Mouse (Mus musculus) heart, embryonic 13.5 days (tissue): ENCODE data around the gene Dcun1d4. TPM values are rescaled to one million over a fixed set of nuclear protein-coding genes. Genes with fewer than 3 reads are reported as not detected.
"Not testable (repeated sequence)": the region's sequence is repeated elsewhere in the genome, so short reads cannot be mapped to it uniquely, and the experiment has no call there.

ENCODE experiments used
- ATAC-seq: fragments of 200-750 bp; cut with Nextera tagmentation; 2 replicates; pipeline ENCODE4 v1.8.0; 2017; ENCODE audit warnings: moderate TSS enrichment; ENCODE audit not compliant: insufficient number of reproducible peaks, low FRiP score, low TSS enrichment; ENCODE audit errors: extremely low read depth
- H3K27ac ChIP-seq: fragments of 300-500 bp; sonication (generic); replicated peaks from 2 replicates; pipeline ENCODE4 v1.5.1; 2015; ENCODE audit warnings: moderate library complexity, mild to moderate bottlenecking, inconsistent platforms
- H3K27me3 ChIP-seq: fragments of 300-500 bp; sonication (generic); replicated peaks from 2 replicates; pipeline ENCODE4 v1.6.1; 2015; ENCODE audit warnings: mild to moderate bottlenecking, inconsistent platforms
- H3K36me3 ChIP-seq: fragments of 300-500 bp; sonication (generic); 2 replicates; pipeline ENCODE4 v1.6.1; 2015; ENCODE audit warnings: mild to moderate bottlenecking, inconsistent platforms
- H3K4me1 ChIP-seq: fragments of 300-500 bp; sonication (generic); 2 replicates; pipeline ENCODE4 v1.6.1; 2015; ENCODE audit warnings: inconsistent platforms
- H3K4me2 ChIP-seq: fragments of 300-500 bp; sonication (generic); 2 replicates; pipeline ENCODE4 v1.6.1; 2015; ENCODE audit warnings: inconsistent platforms, mild to moderate bottlenecking, moderate library complexity
- H3K4me3 ChIP-seq: fragments of 300-500 bp; sonication (generic); 2 replicates; pipeline ENCODE4 v1.5.1; 2015; ENCODE audit warnings: moderate library complexity, mild to moderate bottlenecking, inconsistent platforms
- H3K9ac ChIP-seq: fragments of 300-500 bp; sonication (generic); 2 replicates; pipeline ENCODE4 v1.6.1; 2015; ENCODE audit warnings: inconsistent platforms, mild to moderate bottlenecking, moderate library complexity
- H3K9me3 ChIP-seq: fragments of 300-500 bp; sonication (generic); 2 replicates; pipeline ENCODE4 v1.6.1; 2016; ENCODE audit warnings: inconsistent platforms
- WGBS: fragments of 180-500 bp; shearing (Covaris S2); methylation state at CpG from one replicate; pipeline ENCODE4 v1.1.7; 2015; ENCODE audit warnings: mixed read lengths; 5-methylcytosine and 5-hydroxymethylcytosine counted together
- polyA plus RNA-seq: library from polyadenylated mRNA; unstranded; fragments of >200 nt; fragmentation: Nextera tagmentation; extraction: Ambion mirVana; gene quantifications from 2 replicates; pipeline ENCODE4 v1.2.1, GENCODE M21; 2015

Gene Dcun1d4
- polyA plus RNA-seq, 1 experiment from 2014 or later = 15.7 TPM

GRCm38 (mm10) chr5:73573789-73574188 is 93.0 kb downstream of the Dcun1d4 start:
- 69% methylated on average over 7 of the region's 7 CpGs for WGBS
- H3K9me3 ChIP-seq = no peaks in the 10 kb centered on the region
- H3K9ac ChIP-seq = no peak overlapping the region
- no peak overlapping the region for H3K27ac ChIP-seq
- no peak overlapping the region for H3K4me3 ChIP-seq
- H3K27me3 ChIP-seq = no peaks in the 10 kb centered on the region
- H3K36me3 ChIP-seq = no peaks in the 10 kb centered on the region
- no peaks in the 10 kb centered on the region; the same call in 1 of the 2 replicates for H3K4me1 ChIP-seq
- no peak for ATAC-seq
- H3K4me2 ChIP-seq = no peak overlapping the region

- 81% methylated on average over 4 of the region's 4 CpGs for WGBS
Observed at GRCm38 (mm10) chr5:73574616-73575015, 93.8 kb downstream of the Dcun1d4 start.

GRCm38 (mm10) chr5:73576708-73577107 is 95.9 kb downstream of the Dcun1d4 start:
- no peak overlapping the region for H3K4me3 ChIP-seq
- H3K27me3 ChIP-seq = no peaks in the 10 kb centered on the region
- ATAC-seq = no peak
- no peak overlapping the region for H3K9ac ChIP-seq
- WGBS = 57% methylated on average over 7 of the region's 7 CpGs
- H3K4me2 ChIP-seq = no peak overlapping the region
- no peaks in the 10 kb centered on the region for H3K9me3 ChIP-seq
- H3K36me3 ChIP-seq = no peaks in the 10 kb centered on the region
- no peaks in the 10 kb centered on the region; the same call in 1 of the 2 replicates for H3K4me1 ChIP-seq
- H3K27ac ChIP-seq = no peak overlapping the region

More at GRCm38 (mm10) chr5:73574616-73575015, 93.8 kb downstream of the Dcun1d4 start:
- Histone ChIP-seq H3K9ac (no peak overlapping the region), H3K27ac (no peak overlapping the region), H3K9me3 (no peaks in the 10 kb centered on the region), H3K27me3 (no peaks in the 10 kb centered on the region), H3K4me2 (no peak overlapping the region), H3K36me3 (no peaks in the 10 kb centered on the region), H3K4me3 (no peak overlapping the region), H3K4me1 (no peaks in the 10 kb centered on the region; the same call in 1 of the 2 replicates)
- no peak for ATAC-seq

- WGBS = 78% methylated on average over 3 of the region's 3 CpGs
- Histone ChIP-seq H3K4me1 (no peaks in the 10 kb centered on the region; the same call in 1 of the 2 replicates), H3K36me3 (no peaks in the 10 kb centered on the region), H3K4me3 (no peak overlapping the region), H3K4me2 (no peak overlapping the region), H3K27ac (no peak overlapping the region), H3K9me3 (no peaks in the 10 kb centered on the region), H3K27me3 (no peaks in the 10 kb centered on the region), H3K9ac (no peak overlapping the region)
- ATAC-seq = no peak
Observed at GRCm38 (mm10) chr5:73578131-73578530, 97.3 kb downstream of the Dcun1d4 start.

- H3K4me1 ChIP-seq, H3K9me3 ChIP-seq, H3K27me3 ChIP-seq, ATAC-seq, H3K9ac ChIP-seq, H3K4me3 ChIP-seq, H3K36me3 ChIP-seq, H3K27ac ChIP-seq, H3K4me2 ChIP-seq: not testable (repeated sequence)
- WGBS = 60% methylated on average over 6 of the region's 6 CpGs
Observed at GRCm38 (mm10) chr5:73584011-73584410, 103.2 kb downstream of the Dcun1d4 start.

- H3K4me3 ChIP-seq = no peak overlapping the region
- no peaks in the 10 kb centered on the region for H3K27me3 ChIP-seq
- H3K9ac ChIP-seq = no peak overlapping the region
- H3K27ac ChIP-seq = no peak overlapping the region
- no peaks in the 10 kb centered on the region for H3K36me3 ChIP-seq
- WGBS = 30% methylated on average over 7 of the region's 7 CpGs
- H3K4me1 ChIP-seq = no peaks in the 10 kb centered on the region; the same call in 1 of the 2 replicates
- ATAC-seq = no peak
- H3K4me2 ChIP-seq = no peak overlapping the region
- H3K9me3 ChIP-seq = no peaks in the 10 kb centered on the region
Observed at GRCm38 (mm10) chr5:73585212-73586115, 104.7 kb downstream of the Dcun1d4 start.

- Histone ChIP-seq H3K9ac (no peak overlapping the region), H3K4me2 (no peak overlapping the region), H3K36me3 (no peaks in the 10 kb centered on the region), H3K9me3 (no peaks in the 10 kb centered on the region), H3K27ac (no peak overlapping the region), H3K4me3 (no peak overlapping the region), H3K27me3 (no peaks in the 10 kb centered on the region), H3K4me1 (no peaks in the 10 kb centered on the region; the same call in 1 of the 2 replicates)
- no peak for ATAC-seq
- WGBS = 73% methylated on average over 4 of the region's 4 CpGs
Observed at GRCm38 (mm10) chr5:73586597-73586996, 105.8 kb downstream of the Dcun1d4 start.

GRCm38 (mm10) chr5:73587119-73587518 is 106.3 kb downstream of the Dcun1d4 start:
- no peaks in the 10 kb centered on the region for H3K9me3 ChIP-seq
- no peak overlapping the region for H3K4me2 ChIP-seq
- no peaks in the 10 kb centered on the region for H3K36me3 ChIP-seq
- H3K4me1 ChIP-seq = no peaks in the 10 kb centered on the region; the same call in 1 of the 2 replicates
- H3K27me3 ChIP-seq = no peaks in the 10 kb centered on the region
- WGBS = 74% methylated on average over 3 of the region's 3 CpGs
- no peak overlapping the region for H3K4me3 ChIP-seq
- H3K9ac ChIP-seq = no peak overlapping the region
- ATAC-seq = no peak
- H3K27ac ChIP-seq = no peak overlapping the region

GRCm38 (mm10) chr5:73598943-73599695 is 118.3 kb downstream of the Dcun1d4 start:
- H3K27ac ChIP-seq = no peak overlapping the region
- H3K4me2 ChIP-seq = no peak overlapping the region
- no peaks in the 10 kb centered on the region for H3K9me3 ChIP-seq
- H3K27me3 ChIP-seq = no peaks in the 10 kb centered on the region
- no peaks in the 10 kb centered on the region for H3K36me3 ChIP-seq
- WGBS = 67% methylated on average over 5 of the region's 5 CpGs
- no peak overlapping the region for H3K4me3 ChIP-seq
- no peak for ATAC-seq
- no peaks in the 10 kb centered on the region for H3K4me1 ChIP-seq
- no peak overlapping the region for H3K9ac ChIP-seq

GRCm38 (mm10) chr5:73599991-73600390 is 119.2 kb downstream of the Dcun1d4 start:
- WGBS = 62% methylated on average over 2 of the region's 2 CpGs

GRCm38 (mm10) chr5:73601361-73601763 is 120.6 kb downstream of the Dcun1d4 start:
- Histone ChIP-seq H3K9ac (no peak overlapping the region), H3K4me3 (no peak overlapping the region), H3K9me3 (no peaks in the 10 kb centered on the region; the same call in 1 of the 2 replicates), H3K36me3 (no peaks in the 10 kb centered on the region), H3K27me3 (no peaks in the 10 kb centered on the region), H3K4me1 (no peaks in the 10 kb centered on the region), H3K4me2 (no peak overlapping the region), H3K27ac (no peak overlapping the region)
- 74% methylated on average over 8 of the region's 8 CpGs for WGBS
- ATAC-seq = no peak

More at GRCm38 (mm10) chr5:73599991-73600390, 119.2 kb downstream of the Dcun1d4 start:
- H3K9ac ChIP-seq = no peak overlapping the region
- no peak for ATAC-seq
- no peak overlapping the region for H3K27ac ChIP-seq
- H3K4me2 ChIP-seq = no peak overlapping the region
- H3K27me3 ChIP-seq = no peaks in the 10 kb centered on the region
- no peaks in the 10 kb centered on the region for H3K36me3 ChIP-seq
- no peaks in the 10 kb centered on the region for H3K9me3 ChIP-seq
- H3K4me3 ChIP-seq = no peak overlapping the region
- no peaks in the 10 kb centered on the region for H3K4me1 ChIP-seq
